Mouse (Mus musculus): ENCODE results near the gene Cad. TPM values are rescaled to one million over a fixed set of nuclear protein-coding genes. Genes with fewer than 3 reads are reported as not detected.

The Cad gene
- total and polyA plus RNA-seq, 3 experiments: 228 to 383 (median 254) TPM

- H3K4me1 ChIP-seq (ENCODE audit: control insufficient read depth in 1 of 2, insufficient read depth in 2 of 2, low read length in 2 of 2): peaks cover 0 to 11% of the 10 kb centered on the region in 2 experiments; a peak in 2 of 4 replicates
- no peaks in the 10 kb centered on the region for H3K9me3 ChIP-seq (replicated peaks; ENCODE audit: insufficient read depth, low read length)
- H3K4me3 ChIP-seq (ENCODE audit: control insufficient read depth in 1 of 2, insufficient read depth in 1 of 2, low read depth in 2 of 2, low read length in 2 of 2): no peak overlapping the region
- TF ChIP-seq UBTF (IDR thresholded peaks at IDR 0.05; ENCODE audit: borderline replicate concordance, insufficient read depth, low read depth, low read length) (no peak), GABPA (IDR thresholded peaks at IDR 0.05; ENCODE audit: low read depth, low read length) (no peak), MAFK (IDR thresholded peaks at IDR 0.05; ENCODE audit: borderline replicate concordance, low read depth, low read length) (no peak), MXI1 (IDR thresholded peaks at IDR 0.05; ENCODE audit: low read depth, low read length) (no peak), CHD2 (IDR thresholded peaks at IDR 0.05; ENCODE audit: low read length) (no peak), USF1 (IDR thresholded peaks at IDR 0.05; ENCODE audit: low read depth, low read length) (no peak)
- no peak for DNase-seq (ENCODE audit: low read depth, low spot score)
- H3K27me3 ChIP-seq (ENCODE audit: control insufficient read depth in 1 of 2, insufficient read depth in 2 of 2, low read length in 2 of 2): peaks cover 0 to 6% of the 10 kb centered on the region in 2 experiments; a peak in 3 of 4 replicates
- no peaks in the 10 kb centered on the region for H3K79me2 ChIP-seq (ENCODE audit: control insufficient read depth, insufficient read depth, low read length, poor library complexity)
- peaks cover 0 to 3% of the 10 kb centered on the region in 2 experiments; a peak in 3 of 4 replicates for H3K36me3 ChIP-seq (ENCODE audit: control insufficient read depth in 1 of 2, insufficient read depth in 2 of 2, low read length in 2 of 2)
- H3K27ac ChIP-seq (ENCODE audit: control insufficient read depth, low read depth, low read length): no peak overlapping the region
- no peak overlapping the region for H3K9ac ChIP-seq (ENCODE audit: control insufficient read depth, low read depth, low read length, poor library complexity, severe bottlenecking)
Observed at GRCm38 (mm10) chr5:31083949-31084348, 29.4 kb downstream of the Cad start.

- no peak overlapping the region for H3K27ac ChIP-seq (ENCODE audit: control insufficient read depth, low read depth, low read length)
- H3K9me3 ChIP-seq (replicated peaks; ENCODE audit: insufficient read depth, low read length): no peaks in the 10 kb centered on the region
- peaks cover 16 to 18% of the 10 kb centered on the region in 2 experiments for H3K27me3 ChIP-seq (ENCODE audit: control insufficient read depth in 1 of 2, insufficient read depth in 2 of 2, low read length in 2 of 2)
- no peaks in the 10 kb centered on the region for H3K79me2 ChIP-seq (ENCODE audit: control insufficient read depth, insufficient read depth, low read length, poor library complexity)
- H3K36me3 ChIP-seq (ENCODE audit: control insufficient read depth in 1 of 2, insufficient read depth in 2 of 2, low read length in 2 of 2): peaks cover 0 to 3% of the 10 kb centered on the region in 2 experiments; a peak in 2 of 4 replicates
- H3K4me1 ChIP-seq (ENCODE audit: control insufficient read depth in 1 of 2, insufficient read depth in 2 of 2, low read length in 2 of 2): peaks cover 0 to 11% of the 10 kb centered on the region in 2 experiments; a peak in 2 of 4 replicates
- no peak overlapping the region for H3K4me3 ChIP-seq (ENCODE audit: control insufficient read depth in 1 of 2, insufficient read depth in 1 of 2, low read depth in 2 of 2, low read length in 2 of 2)
- TF ChIP-seq USF1 (IDR thresholded peaks at IDR 0.05; ENCODE audit: low read depth, low read length) (no peak), ZC3H11A (IDR thresholded peaks at IDR 0.05; ENCODE audit: low read depth, low read length) (no peak), TCF12 (IDR thresholded peaks at IDR 0.05; ENCODE audit: low read depth, low read length) (no peak), MAX (IDR thresholded peaks at IDR 0.05; ENCODE audit: low read length) (no peak), MYC (IDR thresholded peaks at IDR 0.05; ENCODE audit: low read depth, low read length) (no peak), NRF1 (IDR thresholded peaks at IDR 0.05; ENCODE audit: insufficient read depth, low read depth, low read length, poor library complexity, severe bottlenecking) (no peak), ZNF384 (IDR thresholded peaks at IDR 0.05; ENCODE audit: low read depth, low read length) (no peak), CHD2 (IDR thresholded peaks at IDR 0.05; ENCODE audit: low read length) (no peak)
- no peak for DNase-seq (ENCODE audit: low read depth, low spot score)
- H3K9ac ChIP-seq (ENCODE audit: control insufficient read depth, low read depth, low read length, poor library complexity, severe bottlenecking): no peak overlapping the region
Observed at GRCm38 (mm10) chr5:31086606-31087005, 32.0 kb downstream of the Cad start.

- Histone ChIP-seq H3K4me3 (ENCODE audit: control insufficient read depth in 1 of 2, insufficient read depth in 1 of 2, low read depth in 2 of 2, low read length in 2 of 2) (no peak overlapping the region), H3K4me1 (ENCODE audit: control insufficient read depth in 1 of 2, insufficient read depth in 2 of 2, low read length in 2 of 2) (peaks cover 0 to 11% of the 10 kb centered on the region in 2 experiments; a peak in 2 of 4 replicates), H3K36me3 (ENCODE audit: control insufficient read depth in 1 of 2, insufficient read depth in 2 of 2, low read length in 2 of 2) (peaks cover 0 to 3% of the 10 kb centered on the region in 2 experiments; a peak in 2 of 4 replicates), H3K9ac (ENCODE audit: control insufficient read depth, low read depth, low read length, poor library complexity, severe bottlenecking) (no peak overlapping the region), H3K9me3 (replicated peaks; ENCODE audit: insufficient read depth, low read length) (no peaks in the 10 kb centered on the region), H3K27me3 (ENCODE audit: control insufficient read depth in 1 of 2, insufficient read depth in 2 of 2, low read length in 2 of 2) (peaks cover 16 to 18% of the 10 kb centered on the region in 2 experiments), H3K79me2 (ENCODE audit: control insufficient read depth, insufficient read depth, low read length, poor library complexity) (no peaks in the 10 kb centered on the region), H3K27ac (ENCODE audit: control insufficient read depth, low read depth, low read length) (no peak overlapping the region)
- no peak for TF ChIP-seq ZC3H11A (IDR thresholded peaks at IDR 0.05; ENCODE audit: low read depth, low read length)
- TF ChIP-seq SMC3 (IDR thresholded peaks at IDR 0.05; ENCODE audit: low read depth, low read length): no peak
- no peak for TF ChIP-seq ZKSCAN1 (IDR thresholded peaks at IDR 0.05; ENCODE audit: low read depth, low read length)
- no peak for TF ChIP-seq RCOR1 (IDR thresholded peaks at IDR 0.05; ENCODE audit: low read depth, low read length)
- TF ChIP-seq BHLHE40 (IDR thresholded peaks at IDR 0.05; ENCODE audit: borderline replicate concordance, low read depth, low read length): no peak
- no peak for DNase-seq (ENCODE audit: low read depth, low spot score)
Observed at GRCm38 (mm10) chr5:31087131-31087530, 32.6 kb downstream of the Cad start.
